Mouse (Mus musculus): ENCODE results near the gene Mtnr1b.
"Not testable (repeated sequence)": the region's sequence is repeated elsewhere in the genome, so short reads cannot be mapped to it uniquely, and the experiment has no call there.

Gene Mtnr1b

GRCm38 (mm10) chr9:15874506-15875160 is at the start of gene Mtnr1b:
TSS of gene Mtnr1b (minus strand) at chr9:15874556.
- DNase-seq (ENCODE audit: low read depth, low spot score) = no peak

- DNase-seq (ENCODE audit: low read depth, low spot score) = no peak
Measured at GRCm38 (mm10) chr9:15920271-15920670, 45.9 kb upstream of the Mtnr1b start.

- DNase-seq (ENCODE audit: low read depth, low spot score) = no peak
Measured at GRCm38 (mm10) chr9:15919373-15920005, 45.1 kb upstream of the Mtnr1b start.

- no peak for DNase-seq (ENCODE audit: low read depth, low spot score)
Measured at GRCm38 (mm10) chr9:15916600-15916999, 42.2 kb upstream of the Mtnr1b start.

GRCm38 (mm10) chr9:15912735-15913134 is 38.4 kb upstream of the Mtnr1b start:
- DNase-seq (ENCODE audit: low read depth, low spot score) = no peak

GRCm38 (mm10) chr9:15909397-15910113 is 35.2 kb upstream of the Mtnr1b start:
- DNase-seq (ENCODE audit: low read depth, low spot score) = no peak

GRCm38 (mm10) chr9:15903948-15904750 is 29.8 kb upstream of the Mtnr1b start:
- DNase-seq (ENCODE audit: low read depth, low spot score) = no peak

- DNase-seq (ENCODE audit: low read depth, low spot score) = no peak
Measured at GRCm38 (mm10) chr9:15898112-15898511, 23.8 kb upstream of the Mtnr1b start.

GRCm38 (mm10) chr9:15886756-15887155 is 12.4 kb upstream of the Mtnr1b start:
- DNase-seq (ENCODE audit: low read depth, low spot score) = no peak

- no peak for DNase-seq (ENCODE audit: low read depth, low spot score)
Measured at GRCm38 (mm10) chr9:15880754-15881153, 6.4 kb upstream of the Mtnr1b start.

- peak; percentile 67 for DNase-seq (ENCODE audit: low read depth, low spot score)
Measured at GRCm38 (mm10) chr9:15880160-15880603, 5.8 kb upstream of the Mtnr1b start.

GRCm38 (mm10) chr9:15870013-15870412 is 4.3 kb downstream of the Mtnr1b start:
- no peak for DNase-seq (ENCODE audit: low read depth, low spot score)

- DNase-seq (ENCODE audit: low read depth, low spot score) = no peak
Measured at GRCm38 (mm10) chr9:15869456-15869855, 4.9 kb downstream of the Mtnr1b start.

GRCm38 (mm10) chr9:15866280-15867072 is 7.9 kb downstream of the Mtnr1b start:
- no peak for DNase-seq (ENCODE audit: low read depth, low spot score)

- no peak for DNase-seq (ENCODE audit: low read depth, low spot score)
Measured at GRCm38 (mm10) chr9:15861402-15861801, 13.0 kb downstream of the Mtnr1b start.

GRCm38 (mm10) chr9:15850749-15851148 is 23.6 kb downstream of the Mtnr1b start:
- DNase-seq (ENCODE audit: low read depth, low spot score) = no peak

GRCm38 (mm10) chr9:15845390-15845789 is 29.0 kb downstream of the Mtnr1b start:
- DNase-seq (ENCODE audit: low read depth, low spot score) = no peak

GRCm38 (mm10) chr9:15844936-15845335 is 29.4 kb downstream of the Mtnr1b start:
- not testable (repeated sequence) for DNase-seq (ENCODE audit: low read depth, low spot score)

- no peak for DNase-seq (ENCODE audit: low read depth, low spot score)
Measured at GRCm38 (mm10) chr9:15813002-15813911, 61.1 kb downstream of the Mtnr1b start.

- DNase-seq (ENCODE audit: low read depth, low spot score) = no peak
Measured at GRCm38 (mm10) chr9:15804296-15804695, 70.1 kb downstream of the Mtnr1b start.
